Mouse (Mus musculus): ENCODE data around the gene H2al3. TPM values are rescaled to one million over a fixed set of nuclear protein-coding genes. Genes with fewer than 3 reads are reported as not detected.

Gene H2al3
- not detected in 2 replicates for polyA plus RNA-seq (2012)

GRCm38 (mm10) chrX:9849403-9849802 lies at the start of gene H2al3:
Gene H2al3, plus strand, starts transcription at chrX:9849703.
- no peaks in the 10 kb centered on the region for H3K9me3 ChIP-seq (ENCODE audit: control insufficient read depth, low read length)
- no peaks in the 10 kb centered on the region for H3K27me3 ChIP-seq (ENCODE audit: control insufficient read depth)
- no peak within 1 kb of the TSS for H3K4me3 ChIP-seq (replicated peaks)
- no peaks in the 10 kb centered on the region for H3K4me1 ChIP-seq (ENCODE audit: control insufficient read depth)
- H3K36me3 ChIP-seq (ENCODE audit: control insufficient read depth) = no peaks in the 10 kb centered on the region
- TF ChIP-seq GATA1 (IDR thresholded peaks at IDR 0.05; ENCODE audit: low read length) = no peak
- TF ChIP-seq TAL1 (IDR thresholded peaks at IDR 0.05; ENCODE audit: low read length) = no peak

- TF ChIP-seq GATA1 (IDR thresholded peaks at IDR 0.05; ENCODE audit: low read length) = no peak
- no peak for TF ChIP-seq TAL1 (IDR thresholded peaks at IDR 0.05; ENCODE audit: low read length)
Observed at GRCm38 (mm10) chrX:9810101-9810500, 39.4 kb upstream of the H2al3 start.

DNA sequence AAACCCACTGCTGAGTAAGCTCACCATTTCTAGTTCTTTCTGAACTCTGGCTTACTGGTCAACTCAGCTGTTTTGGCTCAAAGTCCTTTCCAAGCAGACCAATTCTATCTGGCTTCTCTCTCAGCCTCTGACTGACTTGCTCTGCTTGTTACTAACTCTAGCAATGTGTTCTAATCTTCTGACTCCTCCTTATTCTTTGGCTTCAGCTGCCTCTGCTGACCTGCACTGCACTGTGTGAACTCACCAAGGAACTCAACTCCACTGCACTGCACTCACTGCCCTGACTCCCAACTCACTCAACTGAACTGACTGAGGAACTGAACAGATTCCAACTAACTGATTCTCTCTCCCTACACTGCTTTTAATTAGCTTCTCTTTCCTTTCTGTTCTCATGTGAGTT lies 37.0 kb upstream of the H2al3 start:
- Histone ChIP-seq H3K9me3 (ENCODE audit: control insufficient read depth, low read length) (no peaks in the 10 kb centered on the region), H3K36me3 (ENCODE audit: control insufficient read depth) (no peaks in the 10 kb centered on the region), H3K27me3 (ENCODE audit: control insufficient read depth) (no peaks in the 10 kb centered on the region), H3K4me3 (replicated peaks) (no peak overlapping the region), H3K4me1 (ENCODE audit: control insufficient read depth) (no peaks in the 10 kb centered on the region)
- TF ChIP-seq TAL1 (IDR thresholded peaks at IDR 0.05; ENCODE audit: low read length) (no peak), GATA1 (IDR thresholded peaks at IDR 0.05; ENCODE audit: low read length) (no peak)

More at GRCm38 (mm10) chrX:9810101-9810500, 39.4 kb upstream of the H2al3 start:
- Histone ChIP-seq H3K4me1 (ENCODE audit: control insufficient read depth) (no peaks in the 10 kb centered on the region), H3K4me3 (replicated peaks) (no peak overlapping the region), H3K9me3 (ENCODE audit: control insufficient read depth, low read length) (no peaks in the 10 kb centered on the region), H3K36me3 (ENCODE audit: control insufficient read depth) (no peaks in the 10 kb centered on the region), H3K27me3 (ENCODE audit: control insufficient read depth) (no peaks in the 10 kb centered on the region)

DNA sequence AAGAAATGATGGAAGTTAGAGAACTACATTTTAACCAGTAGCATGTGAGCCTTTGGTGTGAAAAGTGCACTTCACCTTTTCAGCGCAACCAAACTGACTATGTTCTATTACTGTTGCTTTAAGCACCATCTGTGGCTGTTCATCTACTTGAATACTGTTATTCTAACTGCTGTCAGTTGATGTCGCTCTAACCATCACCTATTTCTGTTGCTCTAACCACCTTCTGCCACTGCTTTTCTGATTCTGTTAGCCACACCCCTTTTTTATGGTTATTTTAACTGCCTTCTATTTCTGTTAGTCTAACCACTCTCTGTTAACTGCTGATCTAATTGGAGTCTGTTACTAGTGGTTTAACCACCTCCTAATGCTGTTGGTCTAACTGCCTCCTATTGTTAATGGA lies 14.7 kb upstream of the H2al3 start:
- no peaks in the 10 kb centered on the region for H3K27me3 ChIP-seq (ENCODE audit: control insufficient read depth)
- H3K4me1 ChIP-seq (ENCODE audit: control insufficient read depth) = no peaks in the 10 kb centered on the region
- TF ChIP-seq TAL1 (IDR thresholded peaks at IDR 0.05; ENCODE audit: low read length) (no peak), GATA1 (IDR thresholded peaks at IDR 0.05; ENCODE audit: low read length) (no peak)
- H3K9me3 ChIP-seq (ENCODE audit: control insufficient read depth, low read length) = no peaks in the 10 kb centered on the region
- no peak overlapping the region for H3K4me3 ChIP-seq (replicated peaks)
- no peaks in the 10 kb centered on the region for H3K36me3 ChIP-seq (ENCODE audit: control insufficient read depth)

DNA sequence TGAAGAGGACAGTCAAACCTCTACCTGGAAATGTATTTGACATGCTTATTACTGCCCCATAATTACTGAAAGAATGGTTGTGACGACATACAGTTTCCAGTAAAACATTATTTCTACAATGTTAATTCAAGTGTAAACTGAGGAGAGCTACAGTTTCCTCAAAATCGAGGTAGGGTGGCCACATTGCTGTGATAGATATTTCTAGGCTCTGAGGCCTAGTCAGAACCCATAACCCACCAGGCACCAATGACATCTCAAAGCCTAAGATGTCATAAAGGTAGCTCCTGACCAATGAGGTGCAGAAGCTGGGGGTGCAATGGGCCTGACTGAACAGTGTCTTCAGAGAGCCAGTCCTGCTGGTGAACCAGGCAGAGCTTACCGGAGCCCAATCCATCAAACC lies 2.9 kb upstream of the H2al3 start, which contains the start of gene Hypm:
Gene Hypm (plus strand): TSS at position 301 of the 400 bp plus-strand sequence.
- no peaks in the 10 kb centered on the region for H3K9me3 ChIP-seq (ENCODE audit: control insufficient read depth, low read length)
- H3K27me3 ChIP-seq (ENCODE audit: control insufficient read depth) = no peaks in the 10 kb centered on the region
- TF ChIP-seq GATA1 (IDR thresholded peaks at IDR 0.05; ENCODE audit: low read length) (no peak), TAL1 (IDR thresholded peaks at IDR 0.05; ENCODE audit: low read length) (no peak)

DNA sequence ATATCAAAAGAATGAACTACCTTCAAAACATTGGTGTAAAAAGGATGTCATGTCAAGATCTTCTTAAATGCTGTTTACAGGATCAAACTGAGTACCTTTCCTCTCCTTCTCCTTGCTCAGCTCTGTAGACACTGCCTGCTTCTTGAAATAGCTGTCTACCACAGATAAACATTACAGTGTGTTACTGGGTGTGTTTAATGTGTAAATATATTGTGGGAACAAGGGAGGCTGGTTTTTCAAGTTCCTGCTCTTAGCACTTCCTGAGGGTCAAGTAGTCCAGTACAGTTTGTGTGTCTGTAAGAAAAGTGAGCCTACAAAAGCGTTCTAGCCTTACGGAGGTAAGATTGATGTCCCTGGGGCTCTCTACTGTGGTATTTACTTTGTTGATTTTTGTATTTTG lies 12.4 kb downstream of the H2al3 start:
- Histone ChIP-seq H3K27me3 (ENCODE audit: control insufficient read depth) (no peaks in the 10 kb centered on the region), H3K4me1 (ENCODE audit: control insufficient read depth) (no peaks in the 10 kb centered on the region), H3K4me3 (replicated peaks) (no peak overlapping the region), H3K9me3 (ENCODE audit: control insufficient read depth, low read length) (no peaks in the 10 kb centered on the region), H3K36me3 (ENCODE audit: control insufficient read depth) (no peaks in the 10 kb centered on the region)
- TF ChIP-seq GATA1 (IDR thresholded peaks at IDR 0.05; ENCODE audit: low read length) = no peak
- no peak for TF ChIP-seq TAL1 (IDR thresholded peaks at IDR 0.05; ENCODE audit: low read length)

More for the DNA sequence above, 2.9 kb upstream of the H2al3 start, which contains the start of gene Hypm:
- Histone ChIP-seq H3K4me3 (replicated peaks) (no peak within 1 kb of the TSS), H3K36me3 (ENCODE audit: control insufficient read depth) (no peaks in the 10 kb centered on the region), H3K4me1 (ENCODE audit: control insufficient read depth) (no peaks in the 10 kb centered on the region)

GRCm38 (mm10) chrX:9875519-9875918 lies 26.0 kb downstream of the H2al3 start:
- Histone ChIP-seq H3K4me3 (replicated peaks) (no peak overlapping the region), H3K4me1 (ENCODE audit: control insufficient read depth) (no peaks in the 10 kb centered on the region), H3K27me3 (ENCODE audit: control insufficient read depth) (no peaks in the 10 kb centered on the region), H3K9me3 (ENCODE audit: control insufficient read depth, low read length) (no peaks in the 10 kb centered on the region), H3K36me3 (ENCODE audit: control insufficient read depth) (no peaks in the 10 kb centered on the region)
- TF ChIP-seq TAL1 (IDR thresholded peaks at IDR 0.05; ENCODE audit: low read length) (no peak), GATA1 (IDR thresholded peaks at IDR 0.05; ENCODE audit: low read length) (no peak)

DNA sequence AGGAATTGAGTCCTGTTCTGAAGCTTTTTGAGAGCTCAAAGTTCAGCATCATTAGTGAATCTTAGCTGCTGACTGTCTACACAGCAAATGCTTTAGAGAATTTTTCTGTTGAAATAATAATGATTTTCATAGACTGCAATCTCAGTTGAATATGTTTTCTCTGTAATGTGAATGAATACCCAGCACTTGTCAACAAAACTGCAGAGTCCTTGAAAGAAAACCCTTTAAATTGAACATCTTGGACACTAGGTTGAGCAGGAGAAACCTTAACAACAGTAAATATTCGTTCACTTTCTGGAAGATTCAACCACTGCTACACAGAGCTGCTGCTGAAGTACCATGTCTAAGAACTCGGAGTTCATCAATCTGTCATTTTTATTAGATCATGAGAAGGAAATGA lies 35.8 kb downstream of the H2al3 start, which contains the start of gene Sytl5:
Gene Sytl5 (plus strand): TSS at position 301 of the 400 bp plus-strand sequence.
- no peaks in the 10 kb centered on the region for H3K36me3 ChIP-seq (ENCODE audit: control insufficient read depth)
- H3K4me3 ChIP-seq (replicated peaks) = no peak within 1 kb of the TSS
- TF ChIP-seq TAL1 (IDR thresholded peaks at IDR 0.05; ENCODE audit: low read length) (no peak), GATA1 (IDR thresholded peaks at IDR 0.05; ENCODE audit: low read length) (no peak)
- H3K9me3 ChIP-seq (ENCODE audit: control insufficient read depth, low read length) = no peaks in the 10 kb centered on the region
- no peaks in the 10 kb centered on the region for H3K27me3 ChIP-seq (ENCODE audit: control insufficient read depth)
- H3K4me1 ChIP-seq (ENCODE audit: control insufficient read depth) = no peaks in the 10 kb centered on the region

Other genes with a start within 250 kb of the H2al3 start
- gene Dynlt3, start 186.7 kb upstream of the H2al3 start, polyA plus RNA-seq (2012) = 0.03 and 0.06 TPM in 2 replicates
- gene Hypm, start 2.8 kb upstream of the H2al3 start, polyA plus RNA-seq (2012) = not detected in 2 replicates
- gene Sytl5, start 35.9 kb downstream of the H2al3 start, polyA plus RNA-seq (2012) = not detected in 2 replicates